Mouse (Mus musculus) neural tube, embryonic 15.5 days (tissue): ENCODE data around the gene Cyp2d10. TPM values are rescaled to one million over a fixed set of nuclear protein-coding genes. Genes with fewer than 3 reads are reported as not detected.
A peak's percentile ranks its signal among the peaks of the same experiment; 100 is the strongest.
"Not testable (repeated sequence)": the region's sequence is repeated elsewhere in the genome, so short reads cannot be mapped to it uniquely, and the experiment has no call there.

Experiments
- ATAC-seq: fragments of 200-750 bp; cut with Nextera tagmentation; 2 replicates; pipeline ENCODE4 v1.8.0; 2017; ENCODE audit warnings: mild to moderate bottlenecking, moderate TSS enrichment, moderate library complexity; ENCODE audit not compliant: low FRiP score
- H3K27ac ChIP-seq: fragments of 300-500 bp; sonication (generic); replicated peaks from 2 replicates; pipeline ENCODE4 v1.5.1; 2015; ENCODE audit warnings: mild to moderate bottlenecking, inconsistent platforms
- H3K27me3 ChIP-seq: fragments of 300-500 bp; sonication (generic); replicated peaks from 2 replicates; pipeline ENCODE4 v1.6.1; 2015; ENCODE audit warnings: inconsistent platforms
- H3K36me3 ChIP-seq: fragments of 300-500 bp; sonication (generic); 2 replicates; pipeline ENCODE4 v1.6.1; 2015; ENCODE audit warnings: inconsistent platforms
- H3K4me1 ChIP-seq: fragments of 300-500 bp; sonication (generic); 2 replicates; pipeline ENCODE4 v1.6.1; 2015; ENCODE audit warnings: inconsistent platforms
- H3K4me2 ChIP-seq: fragments of 300-500 bp; sonication (generic); 2 replicates; pipeline ENCODE4 v1.6.1; 2015; ENCODE audit warnings: inconsistent platforms, mild to moderate bottlenecking, moderate library complexity
- H3K4me3 ChIP-seq: fragments of 300-500 bp; sonication (generic); replicated peaks from 2 replicates; pipeline ENCODE4 v1.5.1; 2015; ENCODE audit warnings: mild to moderate bottlenecking, inconsistent platforms
- H3K9ac ChIP-seq: fragments of 300-500 bp; sonication (generic); replicated peaks from 2 replicates; pipeline ENCODE4 v1.6.1; 2015; ENCODE audit warnings: mild to moderate bottlenecking, inconsistent platforms
- H3K9me3 ChIP-seq: fragments of 300-500 bp; sonication (generic); replicated peaks from 2 replicates; pipeline ENCODE4 v1.6.1; 2016; ENCODE audit warnings: inconsistent platforms
- WGBS: fragments of 180-500 bp; shearing (Covaris S2); methylation state at CpG from one replicate; pipeline ENCODE4 v1.1.7; 2015; ENCODE audit warnings: mixed read lengths; 5-methylcytosine and 5-hydroxymethylcytosine counted together
- polyA plus RNA-seq: library from polyadenylated mRNA; unstranded; fragments of >200 nt; fragmentation: Nextera tagmentation; extraction: Ambion mirVana; gene quantifications from 2 replicates; pipeline ENCODE4 v1.2.1, GENCODE M21; 2015

Cyp2d10 gene
- polyA plus RNA-seq, 1 experiment from 2014 or later: not detected

GRCm38 (mm10) chr15:82433137-82433536 is 26.1 kb upstream of the Cyp2d10 start, which contains the start of gene Cyp2d9:
TSS of gene Cyp2d9 (plus strand) at chr15:82433437.
- 0 out of 2 replicates have a peak, but pooled peaks cover 6% of the 10 kb centered on the region for H3K9me3 ChIP-seq
- ATAC-seq: no peak
- H3K9ac ChIP-seq: no peak within 1 kb of the TSS
- peaks cover 1% of the 10 kb centered on the region; the same call in 1 of the 2 replicates for H3K4me1 ChIP-seq
- H3K27ac ChIP-seq: no peak within 1 kb of the TSS
- no peak within 1 kb of the TSS for H3K4me3 ChIP-seq
- no peaks in the 10 kb centered on the region for H3K36me3 ChIP-seq
- H3K4me2 ChIP-seq: no peak within 1 kb of the TSS
- H3K27me3 ChIP-seq: no peaks in the 10 kb centered on the region

DNA sequence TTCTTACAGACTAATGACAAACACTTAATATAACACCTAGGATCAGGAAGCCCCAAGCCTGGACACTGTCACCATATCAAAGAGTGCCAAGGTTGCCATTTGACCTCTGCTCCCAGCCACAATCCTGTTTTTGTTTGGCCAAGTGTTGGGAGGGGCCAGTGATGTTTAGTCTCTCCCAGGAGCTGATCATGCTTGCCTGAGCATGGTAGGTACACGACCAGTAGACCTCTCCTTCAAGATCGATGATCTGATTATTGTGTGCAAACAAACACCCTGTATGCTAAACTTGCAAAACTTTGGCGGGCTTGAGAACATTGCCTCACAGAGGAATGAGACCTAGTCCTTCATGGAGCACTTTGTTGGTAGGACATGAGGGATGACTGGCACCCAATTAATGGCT is 16.5 kb upstream of the Cyp2d10 start:
- Histone ChIP-seq H3K4me2 (no peak overlapping the region), H3K9me3 (peaks cover 4% of the 10 kb centered on the region; the same call in 1 of the 2 replicates), H3K4me1 (no peaks in the 10 kb centered on the region), H3K36me3 (no peaks in the 10 kb centered on the region), H3K4me3 (no peak overlapping the region), H3K27ac (no peak overlapping the region), H3K9ac (no peak overlapping the region), H3K27me3 (no peaks in the 10 kb centered on the region)
- WGBS: 88% methylated on average over 3 of the region's 3 CpGs
- ATAC-seq: no peak

- Histone ChIP-seq H3K9ac (no peak overlapping the region), H3K4me3 (no peak overlapping the region), H3K27ac (no peak overlapping the region), H3K4me2 (no peak overlapping the region), H3K27me3 (no peaks in the 10 kb centered on the region), H3K4me1 (no peaks in the 10 kb centered on the region), H3K36me3 (no peaks in the 10 kb centered on the region), H3K9me3 (peaks cover 2% of the 10 kb centered on the region; the same call in 1 of the 2 replicates)
- no peak for ATAC-seq
- 85% methylated on average over 4 of the region's 4 CpGs for WGBS
Measured at GRCm38 (mm10) chr15:82422935-82423334, 15.9 kb upstream of the Cyp2d10 start.

- H3K4me1 ChIP-seq: peaks cover 7% of the 10 kb centered on the region
- no peak for ATAC-seq
- no peaks in the 10 kb centered on the region for H3K9me3 ChIP-seq
- H3K4me2 ChIP-seq: no peak overlapping the region
- H3K36me3 ChIP-seq: no peaks in the 10 kb centered on the region
- no peak overlapping the region for H3K4me3 ChIP-seq
- H3K9ac ChIP-seq: no peak overlapping the region
- H3K27ac ChIP-seq: no peak overlapping the region
- 85% methylated on average over 1 of the region's 1 CpGs for WGBS
- no peaks in the 10 kb centered on the region for H3K27me3 ChIP-seq
Measured at GRCm38 (mm10) chr15:82418616-82419015, 11.6 kb upstream of the Cyp2d10 start.

- Histone ChIP-seq H3K9me3 (no peaks in the 10 kb centered on the region), H3K27me3 (no peaks in the 10 kb centered on the region), H3K4me2 (peak overlapping the region; percentile 41), H3K4me1 (peaks cover 7% of the 10 kb centered on the region), H3K9ac (no peak overlapping the region), H3K36me3 (no peaks in the 10 kb centered on the region), H3K4me3 (no peak overlapping the region), H3K27ac (0 out of 2 replicates have a peak overlapping the region, but pooled peaks have one; percentile 6)
- WGBS: 27% methylated on average over 16 of the region's 16 CpGs
- peak; percentile 70 for ATAC-seq
Measured at GRCm38 (mm10) chr15:82416797-82417789, 10.1 kb upstream of the Cyp2d10 start.

DNA sequence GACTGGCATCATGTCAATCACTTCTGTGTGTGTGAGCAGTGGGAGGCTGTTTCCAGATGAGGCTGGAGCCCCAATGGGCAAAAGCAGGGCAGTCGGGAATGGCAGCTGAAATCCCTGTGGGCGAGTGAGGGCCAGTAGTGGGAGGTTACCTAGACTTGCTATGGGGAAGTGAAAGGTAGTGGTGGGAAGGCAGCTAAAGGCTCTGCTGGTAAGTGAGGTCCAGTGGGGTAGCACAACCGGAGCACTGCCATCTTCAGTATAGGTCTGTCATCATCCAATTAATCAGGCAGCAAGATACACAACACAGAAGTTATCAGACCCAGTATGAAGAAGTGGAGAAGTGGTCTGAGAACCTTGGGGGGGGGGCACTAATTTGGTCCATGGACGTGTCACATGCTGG is 541 bp upstream of the Cyp2d10 start:
- Histone ChIP-seq H3K4me1 (no peaks in the 10 kb centered on the region), H3K36me3 (no peaks in the 10 kb centered on the region), H3K9me3 (no peaks in the 10 kb centered on the region), H3K27me3 (no peaks in the 10 kb centered on the region), H3K4me2 (no peak overlapping the region), H3K27ac (no peak overlapping the region), H3K4me3 (no peak overlapping the region), H3K9ac (no peak overlapping the region)
- no peak for ATAC-seq
- 82% methylated on average over 4 of the region's 4 CpGs for WGBS

DNA sequence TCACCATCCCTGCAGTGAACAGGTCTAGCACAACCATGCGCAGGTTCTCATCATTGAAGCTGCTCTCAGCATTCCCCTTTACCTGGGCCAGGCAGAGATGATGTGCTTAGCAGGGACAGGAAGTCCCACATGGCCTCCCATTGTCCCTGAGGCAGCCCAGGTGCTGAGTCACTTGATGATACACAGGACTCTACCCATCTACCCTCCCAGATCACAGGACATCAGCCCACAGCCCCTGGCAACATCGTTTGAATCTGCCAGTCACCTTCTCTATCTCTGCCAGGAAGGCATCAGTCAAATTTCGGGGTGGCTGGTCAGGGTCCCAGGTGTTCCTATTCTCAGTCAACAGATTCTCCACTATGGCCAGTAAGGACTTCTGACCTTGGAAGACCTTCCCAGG is 2.8 kb downstream of the Cyp2d10 start:
- Histone ChIP-seq H3K4me3 (no peak overlapping the region), H3K4me1 (no peaks in the 10 kb centered on the region), H3K27ac (no peak overlapping the region), H3K27me3 (no peaks in the 10 kb centered on the region), H3K9ac (no peak overlapping the region), H3K36me3 (no peaks in the 10 kb centered on the region), H3K9me3 (no peaks in the 10 kb centered on the region), H3K4me2 (no peak overlapping the region)
- 90% methylated on average over 3 of the region's 3 CpGs for WGBS
- no peak for ATAC-seq

DNA sequence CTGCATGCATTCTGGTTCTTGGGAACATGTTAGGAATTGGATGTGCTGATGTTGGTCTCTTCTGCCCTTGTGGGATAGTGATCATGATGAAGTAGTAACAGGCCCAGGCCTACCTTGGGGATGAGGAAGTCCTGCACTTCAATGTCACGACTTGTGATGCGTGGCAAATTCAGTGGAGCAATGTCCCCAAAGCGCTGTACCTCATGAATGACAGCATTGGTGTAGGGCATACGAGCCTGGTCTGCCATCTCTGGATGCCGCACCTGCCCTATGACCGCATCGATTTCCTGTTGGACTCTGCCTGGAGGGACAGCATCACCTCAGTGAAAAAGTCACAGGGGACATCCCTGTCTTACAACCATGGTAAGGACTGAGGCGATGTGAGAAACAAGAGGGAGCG is 3.4 kb downstream of the Cyp2d10 start:
- no peaks in the 10 kb centered on the region for H3K36me3 ChIP-seq
- H3K4me2 ChIP-seq: no peak overlapping the region
- H3K9ac ChIP-seq: no peak overlapping the region
- no peaks in the 10 kb centered on the region for H3K27me3 ChIP-seq
- no peak overlapping the region for H3K27ac ChIP-seq
- 95% methylated on average over 9 of the region's 9 CpGs for whole genome bisulfite sequencing
- no peaks in the 10 kb centered on the region for H3K4me1 ChIP-seq
- H3K9me3 ChIP-seq: no peaks in the 10 kb centered on the region
- ATAC-seq: no peak
- H3K4me3 ChIP-seq: no peak overlapping the region

DNA sequence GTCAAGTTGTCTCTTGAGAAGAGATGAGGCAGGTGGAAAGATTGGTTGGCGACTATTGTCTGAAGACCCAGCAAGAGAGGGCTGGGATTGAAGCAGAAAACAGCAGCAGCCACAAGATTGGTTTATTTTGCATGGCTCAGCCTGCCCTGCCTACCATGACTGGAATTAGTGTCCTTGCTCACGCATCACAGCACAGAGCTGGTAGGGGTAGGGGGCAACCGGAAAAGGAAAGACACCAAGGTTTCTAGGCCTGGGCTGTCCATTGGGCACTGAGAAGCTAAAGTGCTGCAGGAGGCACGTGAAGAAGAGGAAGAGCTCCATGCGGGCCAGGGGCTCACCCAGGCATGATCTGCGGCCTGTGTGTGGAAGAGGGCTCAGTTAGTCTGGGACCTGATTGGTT is 4.3 kb downstream of the Cyp2d10 start:
- Histone ChIP-seq H3K27ac (no peak overlapping the region), H3K9ac (no peak overlapping the region), H3K4me1 (no peaks in the 10 kb centered on the region), H3K4me3 (no peak overlapping the region), H3K27me3 (no peaks in the 10 kb centered on the region), H3K36me3 (no peaks in the 10 kb centered on the region), H3K4me2 (no peak overlapping the region), H3K9me3 (no peaks in the 10 kb centered on the region)
- ATAC-seq: no peak
- WGBS: 89% methylated on average over 6 of the region's 6 CpGs

GRCm38 (mm10) chr15:82402106-82402505 is 4.9 kb downstream of the Cyp2d10 start:
- no peaks in the 10 kb centered on the region for H3K9me3 ChIP-seq
- no peak overlapping the region for H3K27ac ChIP-seq
- no peak overlapping the region for H3K4me3 ChIP-seq
- no peak overlapping the region for H3K9ac ChIP-seq
- H3K4me2 ChIP-seq: no peak overlapping the region
- no peak for ATAC-seq
- no peaks in the 10 kb centered on the region for H3K4me1 ChIP-seq
- no peaks in the 10 kb centered on the region for H3K36me3 ChIP-seq
- no peaks in the 10 kb centered on the region for H3K27me3 ChIP-seq

GRCm38 (mm10) chr15:82401516-82401915 is 5.5 kb downstream of the Cyp2d10 start:
- Histone ChIP-seq H3K36me3 (no peaks in the 10 kb centered on the region), H3K9ac (no peak overlapping the region), H3K27ac (no peak overlapping the region), H3K4me1 (no peaks in the 10 kb centered on the region), H3K4me2 (no peak overlapping the region), H3K27me3 (no peaks in the 10 kb centered on the region), H3K4me3 (no peak overlapping the region), H3K9me3 (no peaks in the 10 kb centered on the region)
- ATAC-seq: no peak
- WGBS: 18% methylated on average over 2 of the region's 2 CpGs

DNA sequence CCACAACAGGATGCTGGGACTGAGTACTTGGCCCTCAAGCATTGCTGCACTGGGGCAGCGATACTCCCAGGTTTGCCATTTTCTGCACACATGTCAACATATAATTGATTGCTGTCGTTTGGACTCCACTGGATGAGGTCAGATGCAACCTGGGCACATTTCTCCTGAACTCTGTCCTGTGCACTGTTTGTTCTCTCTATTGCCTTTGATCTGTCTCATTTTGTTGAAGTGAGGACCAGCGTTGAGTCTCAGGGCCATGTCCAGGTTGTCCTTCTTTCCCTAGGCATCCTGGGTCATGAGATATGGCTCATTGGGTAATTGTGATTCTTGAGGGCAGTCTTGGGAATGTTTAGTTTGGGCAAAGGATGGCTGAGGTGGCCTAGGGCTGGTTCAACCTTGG is 11.0 kb downstream of the Cyp2d10 start:
- not testable (repeated sequence) for H3K36me3 ChIP-seq, H3K4me3 ChIP-seq, H3K27ac ChIP-seq, H3K27me3 ChIP-seq, H3K4me1 ChIP-seq, H3K9ac ChIP-seq, H3K9me3 ChIP-seq, H3K4me2 ChIP-seq, ATAC-seq
- 88% methylated on average over 3 of the region's 3 CpGs for WGBS
